Mouse (Mus musculus) adrenal gland, adult 2 months (tissue): ENCODE measurements around the gene Fsd1l. TPM values are rescaled to one million over a fixed set of nuclear protein-coding genes. Genes with fewer than 3 reads are reported as not detected.

ENCODE experiments used
- DNase-seq: peaks from one replicate; pipeline ENCODE4 v3.0.0; 2021
- long read RNA-seq: library from polyadenylated mRNA; stranded (forward); transcript quantifications from one replicate; pipeline ENCODE4 v2.0.0, GENCODE M21; 2021
- polyA plus RNA-seq: library from polyadenylated mRNA; depleted of rRNA; stranded (reverse); fragments of >200 nt; gene quantifications from 2 replicates; pipeline ENCODE4 v1.2.3, GENCODE M21; 2012; rRNA removed
- total RNA-seq, 2 experiments: library from RNA; stranded (reverse); gene quantifications; 2 replicates each; pipeline ENCODE4 v1.2.3; 2021

Gene Fsd1l
- total RNA-seq, result 1 to 10 TPM; 6.9 to 7.3 TPM
- polyA plus RNA-seq, result 0.12 TPM in 2 replicates
- long read RNA-seq, partial matches to known transcripts, result 0 of 1 reads
- long read RNA-seq, other reads (novel, unspliced or antisense), result 1 of 1 reads

DNA sequence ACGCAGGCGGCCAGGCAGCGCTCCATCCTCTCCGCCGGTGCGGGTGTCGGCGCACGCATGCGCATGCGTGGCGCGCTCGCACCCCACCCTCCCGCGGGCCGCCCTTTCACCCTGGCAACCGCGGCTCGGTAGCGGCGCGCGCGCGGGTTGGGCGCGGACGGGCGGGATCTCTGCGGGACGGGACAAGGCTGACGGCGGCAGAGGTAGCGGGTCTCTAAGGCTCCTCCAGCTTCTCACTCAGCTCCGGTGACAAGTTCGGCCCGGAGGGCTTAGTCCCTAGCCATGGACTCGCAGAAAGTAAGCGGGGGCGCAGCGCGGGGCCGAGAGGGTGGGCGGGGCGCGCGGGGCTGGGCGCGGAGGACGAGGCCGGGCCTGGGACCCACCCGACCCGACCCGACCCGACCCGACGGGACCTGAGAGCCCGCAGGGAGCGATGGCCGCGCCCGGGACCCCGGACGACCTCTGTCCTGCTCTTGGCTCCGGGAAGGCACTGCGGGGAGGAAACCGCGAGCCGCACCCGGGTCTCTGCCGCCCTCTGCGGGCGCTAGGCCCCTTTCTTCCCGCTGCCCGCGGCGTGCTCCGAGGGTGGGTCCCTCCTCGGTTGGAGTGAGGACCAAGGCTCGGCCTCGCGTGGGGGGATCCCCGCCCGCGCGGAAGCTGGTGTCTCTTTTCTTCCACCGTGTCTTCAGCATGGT, at the start of gene Fsd1l:
Gene Fsd1l, plus strand, starts transcription at position 156 of the 695 bp plus-strand sequence.
- peak; percentile 89 for DNase-seq

DNA sequence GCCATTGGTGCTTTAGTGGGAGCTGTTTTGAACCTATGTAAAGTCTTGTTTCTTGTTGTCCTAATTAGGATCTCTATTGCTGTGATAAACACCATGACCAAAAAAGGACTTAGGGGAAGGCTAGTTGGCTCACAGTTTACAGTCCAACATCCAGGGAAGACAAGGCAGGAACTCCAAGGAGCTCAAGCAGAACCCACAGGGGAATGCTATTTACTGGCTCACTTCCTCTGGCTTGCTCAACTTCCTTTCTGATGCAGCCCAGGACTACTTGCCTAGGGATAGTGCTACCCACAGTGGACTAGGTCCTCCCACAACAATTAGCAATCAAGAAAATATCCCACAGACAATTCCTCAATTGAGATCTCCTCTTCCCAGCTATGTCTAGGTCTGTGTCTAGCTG, 43.6 kb upstream of the Fsd1l start:
- DNase-seq, result no peak

GRCm38 (mm10) chr4:53588936-53589335, 42.3 kb upstream of the Fsd1l start:
- no peak for DNase-seq

DNA sequence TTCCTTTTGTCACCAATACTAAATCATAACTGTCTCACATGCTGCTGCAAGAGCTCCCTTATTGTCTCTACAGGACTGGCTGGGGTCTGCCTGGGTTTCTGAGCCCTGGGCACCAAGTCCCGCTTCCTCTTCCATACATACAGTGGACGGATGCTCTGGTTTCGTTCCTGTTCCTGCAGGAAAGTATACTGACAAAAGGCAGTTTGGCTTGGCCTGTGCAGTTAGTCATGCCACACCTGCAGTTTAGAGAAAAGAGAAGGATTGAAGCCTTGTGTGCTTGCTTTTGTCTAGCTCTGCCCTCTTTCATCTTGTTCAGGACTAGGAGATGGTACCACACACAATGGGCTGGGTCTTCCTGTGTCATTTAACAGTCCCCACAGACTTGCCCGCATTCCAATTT, 41.8 kb upstream of the Fsd1l start:
- DNase-seq, result no peak

DNA sequence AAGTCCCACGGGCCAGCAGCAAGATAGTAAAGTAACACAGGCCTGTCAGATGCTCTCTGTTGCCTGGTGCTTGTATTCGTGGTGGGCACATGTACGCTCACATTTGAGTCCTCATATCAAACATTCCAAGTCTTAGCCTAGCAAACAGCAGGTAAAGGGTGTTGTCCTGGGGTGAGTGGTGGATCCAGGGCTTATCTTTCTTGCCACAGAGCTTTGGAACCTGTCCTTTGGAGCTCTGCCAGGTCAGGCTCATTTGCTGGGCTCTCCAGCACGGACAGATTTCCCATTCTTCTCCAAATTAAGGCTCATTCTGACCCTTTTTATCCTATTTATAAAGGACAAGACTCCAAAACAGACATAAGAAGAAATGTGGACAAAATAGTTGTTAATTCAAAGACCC, 41.1 kb upstream of the Fsd1l start:
- no peak for DNase-seq

DNA sequence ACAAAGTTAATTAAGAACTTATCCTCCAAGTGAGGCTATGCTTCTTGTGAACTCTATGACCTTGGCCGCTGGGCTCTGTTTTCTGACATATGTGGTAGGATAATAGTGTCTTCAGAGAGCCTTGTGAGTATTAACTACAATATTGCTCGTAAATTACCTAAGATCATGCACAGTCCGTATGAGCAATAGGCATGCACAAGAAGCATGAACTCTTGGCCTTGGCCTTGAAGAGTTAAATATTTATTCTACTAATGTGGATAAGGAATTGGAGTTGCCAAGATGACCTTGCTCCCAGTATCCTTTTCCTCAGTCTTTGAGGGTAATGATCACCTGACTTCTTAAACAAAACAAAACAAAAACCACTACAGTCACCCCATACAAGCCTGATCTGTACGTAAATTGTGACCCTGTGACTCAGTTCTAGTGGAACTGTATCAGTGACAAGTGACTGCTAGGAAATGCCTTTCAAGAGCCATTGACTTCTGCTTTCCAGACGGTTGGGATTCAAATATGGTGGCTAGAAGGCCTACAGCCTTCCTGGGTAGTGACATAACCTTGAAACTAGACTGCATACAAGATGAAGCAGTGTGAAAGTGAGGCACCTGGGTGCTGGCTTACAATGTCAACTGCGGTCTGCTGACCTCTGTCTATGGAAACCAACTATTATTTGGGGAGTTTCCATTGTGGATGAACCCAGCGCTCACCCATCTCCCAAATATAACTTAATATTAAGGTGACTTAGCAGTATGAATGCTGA, 40.4 kb upstream of the Fsd1l start:
- DNase-seq, result no peak

DNA sequence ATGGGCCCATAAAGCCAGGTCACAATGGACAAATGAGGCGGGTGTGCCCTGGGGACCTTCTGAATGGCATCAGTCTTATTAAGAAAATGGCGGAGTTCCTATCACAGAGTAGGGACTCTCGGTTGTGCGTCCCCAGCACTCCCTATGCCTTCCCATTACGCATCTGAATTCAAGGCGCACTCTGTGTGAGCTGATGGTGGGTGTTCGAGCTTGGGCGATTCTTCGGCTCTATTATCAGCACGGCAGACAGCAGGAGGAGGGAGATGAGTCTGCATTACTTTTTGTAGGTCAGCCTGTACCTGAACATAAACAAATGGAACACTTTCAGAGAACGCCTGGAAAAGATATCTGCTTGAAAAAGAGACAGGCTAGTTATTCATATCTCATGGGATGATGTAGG, 39.7 kb upstream of the Fsd1l start:
- no peak for DNase-seq

DNA sequence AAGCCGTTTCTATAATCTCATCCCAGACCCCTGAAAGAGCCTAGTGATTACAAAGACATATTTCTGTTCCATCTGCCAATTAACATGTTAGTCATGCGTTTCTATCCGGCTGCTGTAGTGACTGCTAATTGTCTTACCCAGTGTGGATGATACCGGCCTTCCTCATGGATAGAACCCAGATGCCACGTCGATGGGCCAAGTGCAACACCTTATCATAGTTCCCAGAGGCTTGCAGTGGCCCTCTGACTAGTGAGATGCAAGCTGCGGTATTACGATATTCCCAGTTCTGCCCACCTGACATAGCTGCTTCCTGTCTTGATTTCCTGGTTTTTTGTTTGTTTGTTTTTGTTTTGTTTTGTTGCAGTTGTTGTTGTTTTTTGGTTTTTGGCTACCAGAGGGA, 39.3 kb upstream of the Fsd1l start:
- no peak for DNase-seq

- DNase-seq, result peak; percentile 47
Measured at GRCm38 (mm10) chr4:53592386-53592785, 38.9 kb upstream of the Fsd1l start.

DNA sequence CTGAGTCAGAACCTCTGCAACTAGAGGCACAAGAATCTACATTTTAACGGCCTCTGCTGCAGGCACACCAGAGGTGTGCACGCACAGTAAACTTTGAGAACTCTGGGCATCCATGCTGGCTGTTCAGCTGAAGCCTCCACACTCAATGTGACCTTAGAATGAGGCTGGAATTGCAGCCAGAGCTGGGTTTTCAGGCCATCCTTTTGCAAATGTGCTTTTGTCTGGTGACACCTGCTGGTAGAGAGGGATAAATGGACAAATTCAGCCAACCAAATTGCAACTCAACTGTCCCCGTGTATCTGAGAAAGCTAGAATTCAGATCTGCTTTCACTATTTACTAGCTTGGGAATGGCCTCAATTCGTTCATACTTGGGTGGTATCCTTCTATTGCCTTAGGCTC, 37.1 kb upstream of the Fsd1l start:
- DNase-seq, result peak; percentile 67

DNA sequence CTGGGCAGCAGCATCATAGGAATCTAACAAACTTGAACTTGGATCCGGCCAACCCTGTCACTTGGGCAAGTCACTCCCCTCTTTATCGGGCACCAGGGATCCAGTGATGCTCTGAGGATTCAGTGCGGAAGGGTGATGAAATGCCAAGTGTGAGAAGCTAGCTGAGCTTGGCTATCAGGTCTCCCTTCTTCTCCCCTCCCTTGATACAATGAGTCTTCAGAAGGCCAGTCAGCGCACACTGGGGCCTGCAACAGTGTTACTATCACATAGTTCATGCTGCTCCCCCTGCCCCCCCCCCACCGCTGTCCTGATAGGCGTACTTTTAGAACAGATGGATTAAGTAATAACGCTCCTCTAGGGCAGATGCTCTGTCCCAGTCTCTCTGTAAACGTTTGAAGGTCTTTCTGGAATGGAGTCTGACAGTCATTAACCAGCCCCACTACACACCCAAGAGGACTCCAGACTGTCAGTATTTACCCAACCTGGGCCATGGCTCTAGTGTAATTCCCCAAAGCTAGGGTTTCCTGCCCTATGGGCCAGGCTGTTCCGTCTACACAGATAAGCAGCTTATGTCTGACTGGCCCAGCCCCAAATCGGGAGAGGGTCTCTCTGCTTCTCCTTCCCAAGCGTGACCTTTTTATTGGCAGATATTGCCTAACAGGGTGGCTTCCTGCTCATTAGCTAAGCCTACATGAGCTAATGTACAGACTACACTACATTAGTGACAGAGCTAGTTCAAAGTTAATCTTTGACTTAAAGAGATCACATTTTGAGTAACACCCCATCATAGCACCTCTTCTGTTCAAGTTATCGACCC, 35.8 kb upstream of the Fsd1l start:
- DNase-seq, result no peak

DNA sequence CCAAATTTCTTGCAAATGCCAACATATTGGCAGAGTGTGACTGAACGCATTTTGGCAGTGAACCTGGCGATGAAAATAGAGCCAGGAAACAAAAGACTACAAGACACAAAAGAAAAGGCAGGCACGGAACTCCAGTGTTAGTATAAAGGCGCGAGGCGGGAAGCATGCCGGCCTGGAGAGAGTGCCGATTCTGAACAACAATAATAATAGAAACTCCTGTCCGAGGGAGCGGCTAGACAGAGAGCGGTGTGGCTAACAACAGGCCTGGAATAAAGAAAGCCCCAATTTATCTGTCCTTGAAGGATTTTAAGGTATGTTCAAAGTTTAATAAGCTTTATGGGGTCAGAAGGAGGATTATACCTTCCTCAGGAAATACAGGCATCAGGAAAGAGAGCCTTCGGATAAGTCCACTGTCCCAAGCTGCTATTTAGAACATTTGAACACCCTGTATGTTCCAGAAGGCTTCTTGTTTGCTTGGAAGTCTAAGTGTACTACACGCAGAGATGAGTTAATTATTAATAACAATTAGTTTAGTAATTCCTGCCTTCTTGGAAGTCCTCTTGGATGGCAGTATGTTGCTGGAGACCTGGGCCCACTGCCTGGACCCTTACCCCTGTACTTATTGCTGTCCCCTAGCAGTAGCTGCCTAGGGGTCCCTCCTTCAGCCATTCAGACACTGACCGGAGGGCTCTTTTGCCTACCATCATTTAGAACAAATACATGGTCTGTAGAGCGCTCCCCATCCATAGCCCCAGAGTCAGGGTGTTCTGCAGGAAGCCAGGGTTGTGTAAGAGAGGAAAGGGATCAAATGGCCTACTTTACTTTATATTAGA, 35.0 kb upstream of the Fsd1l start:
- DNase-seq, result no peak

DNA sequence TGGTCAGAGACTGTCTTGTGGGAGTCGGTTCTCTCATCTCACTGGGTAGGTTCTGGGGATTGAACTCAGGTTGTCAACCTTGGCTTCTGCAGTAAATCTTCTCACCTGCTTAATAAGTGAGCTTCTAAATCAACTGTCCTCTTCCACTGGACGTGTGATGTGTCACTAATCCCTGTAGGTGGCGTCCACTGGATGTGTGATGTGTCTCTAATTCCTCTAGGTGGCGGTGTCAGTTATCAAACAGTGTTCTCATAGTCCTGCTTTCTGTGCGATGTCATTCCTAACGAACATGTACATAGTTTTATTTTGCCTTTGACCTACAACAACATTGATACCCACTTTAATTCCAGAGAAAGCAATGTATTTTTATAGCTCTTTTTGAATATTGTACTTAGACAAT, 30.8 kb upstream of the Fsd1l start:
- no peak for DNase-seq

DNA sequence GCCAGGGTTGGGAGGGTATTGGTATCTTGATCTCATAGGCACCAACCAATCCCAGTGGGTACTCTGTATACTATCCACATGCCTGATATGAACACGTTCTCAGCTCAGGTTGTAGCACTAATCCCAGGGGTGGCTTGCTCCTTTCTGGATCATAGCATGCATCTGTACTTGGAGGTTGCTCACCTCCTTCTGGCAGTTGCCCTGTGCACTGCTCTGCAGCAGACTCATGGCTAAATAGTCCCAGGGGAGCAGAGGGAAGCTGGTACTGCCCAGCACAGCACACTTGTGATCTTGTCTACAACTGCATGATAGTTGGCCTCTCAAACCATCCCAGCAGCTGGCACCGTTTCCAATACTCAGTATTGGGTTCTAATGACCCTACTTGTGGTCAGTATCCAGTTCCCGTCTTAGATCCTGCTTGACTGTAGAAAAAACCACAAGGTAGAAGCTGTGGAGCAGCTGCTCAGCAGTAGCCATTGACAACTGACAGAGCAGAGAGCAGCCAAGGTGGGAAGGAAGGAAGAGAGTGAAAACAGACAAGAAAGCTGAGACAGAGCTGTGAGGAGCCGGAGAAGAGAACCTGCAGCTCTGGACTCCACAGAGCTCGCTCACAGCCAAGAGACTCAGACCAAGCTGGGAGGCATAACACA, 16.6 kb upstream of the Fsd1l start:
- no peak for DNase-seq

DNA sequence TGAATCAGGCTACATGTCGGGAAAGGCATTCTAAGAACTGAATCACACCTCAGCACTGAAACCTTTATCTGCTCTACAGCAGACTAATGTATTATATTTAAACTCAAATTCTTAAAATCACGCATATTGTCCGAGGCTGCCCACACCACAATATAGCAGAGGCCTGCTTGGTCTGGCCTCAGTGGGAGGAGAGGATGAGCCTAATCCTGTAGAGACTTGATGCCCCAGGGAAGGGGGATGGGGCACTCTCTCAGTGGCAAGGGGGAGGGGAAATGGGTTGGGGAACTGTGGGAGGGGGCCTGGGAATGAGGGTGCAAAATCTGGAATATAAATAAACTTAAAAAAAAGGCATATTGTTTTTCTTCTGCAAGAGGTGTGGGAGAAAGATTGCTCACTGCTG, 13.3 kb upstream of the Fsd1l start:
- DNase-seq, result no peak

- no peak for DNase-seq
Measured at GRCm38 (mm10) chr4:53620104-53620503, 11.2 kb upstream of the Fsd1l start.

- DNase-seq, result no peak
Measured at GRCm38 (mm10) chr4:53621084-53621483, 10.2 kb upstream of the Fsd1l start.

GRCm38 (mm10) chr4:53621490-53621889, 9.8 kb upstream of the Fsd1l start:
- DNase-seq, result no peak

DNA sequence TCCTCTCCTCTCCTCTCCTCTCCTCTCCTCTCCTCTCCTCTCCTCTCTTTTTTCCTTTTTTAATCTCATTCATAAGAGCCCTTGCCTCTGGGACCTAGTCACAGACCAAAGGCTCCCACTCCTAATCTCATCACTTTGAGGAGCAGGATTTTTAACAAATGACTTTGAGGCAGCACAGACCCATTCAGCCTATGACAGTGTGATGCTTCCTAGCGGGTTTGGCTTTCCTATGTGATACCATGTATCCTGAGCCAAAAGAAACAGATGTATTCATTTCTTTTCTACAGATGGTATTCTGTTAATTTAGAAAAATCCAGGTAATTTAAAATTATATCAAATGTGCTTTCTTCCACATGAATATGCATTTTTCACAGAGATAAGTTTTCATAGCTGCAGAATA, 7.6 kb upstream of the Fsd1l start:
- DNase-seq, result no peak

DNA sequence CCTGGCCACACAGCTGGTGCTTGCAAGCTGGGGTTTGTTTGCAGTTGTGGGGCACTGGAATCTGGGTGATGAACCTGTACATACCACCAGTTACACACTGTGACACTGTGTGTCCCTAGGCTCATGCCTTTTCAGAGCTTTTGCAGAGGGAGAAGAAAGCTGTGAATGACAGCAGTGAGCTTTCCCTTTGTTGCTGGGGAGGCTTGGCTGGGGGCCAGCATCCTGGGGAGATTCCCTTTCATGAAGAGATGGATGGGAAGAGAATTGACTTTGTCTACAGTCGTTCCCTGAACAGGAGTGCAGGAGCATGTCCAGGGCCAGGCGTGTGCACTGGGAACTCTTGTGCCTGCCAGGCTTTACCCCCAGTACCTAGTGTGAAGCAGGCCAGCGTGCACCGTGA, 6.5 kb upstream of the Fsd1l start:
- DNase-seq, result peak; percentile 47

GRCm38 (mm10) chr4:53625263-53625662, 6.0 kb upstream of the Fsd1l start:
- no peak for DNase-seq
